Mouse (Mus musculus) c-Kit-positive CD71-positive TER-119-positive erythroid progenitor cells, embryonic 14.5 days (primary cell): ENCODE results near the gene Tsr3.

Source experiments
- DNase-seq: peaks from one replicate; pipeline ENCODE4 v3.0.0-alpha.2; 2013; ENCODE audit warnings: low spot score

Tsr3 gene

DNA sequence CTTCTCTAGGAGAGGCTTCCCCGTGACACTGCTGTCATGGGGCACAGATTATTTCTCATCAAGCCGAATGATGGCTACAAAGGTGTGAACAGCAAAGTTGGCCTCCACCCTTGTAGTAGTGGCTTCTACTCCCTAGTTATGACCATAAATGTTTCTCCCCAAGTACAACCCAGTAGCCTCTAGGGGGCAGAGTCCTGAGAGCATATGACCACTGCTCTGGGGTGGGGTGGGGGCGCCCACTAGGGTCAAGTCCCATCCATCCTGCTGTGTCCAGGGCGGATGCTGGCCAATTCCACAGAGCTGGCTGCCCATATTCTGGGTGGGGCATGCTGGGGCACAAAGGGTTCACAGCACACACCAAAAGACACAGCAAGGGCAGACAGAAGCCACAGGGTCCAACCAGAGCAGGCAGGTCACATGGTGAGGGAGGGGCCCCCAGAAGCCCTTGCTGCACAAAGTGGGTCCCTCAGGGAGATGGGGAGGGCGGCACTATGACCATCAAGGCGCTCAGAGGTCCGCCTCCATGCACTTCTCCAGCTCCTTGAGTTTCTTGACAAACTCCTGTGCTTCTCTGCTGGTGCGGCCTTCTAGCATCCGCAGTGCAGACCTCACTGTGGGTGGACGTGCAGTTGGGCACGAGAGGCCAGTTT lies 3.3 kb downstream of the Tsr3 start:
- DNase-seq, result no peak

- DNase-seq, result no peak
Measured at GRCm38 (mm10) chr17:25244239-25244638, 4.3 kb downstream of the Tsr3 start.

- no peak for DNase-seq
Measured at GRCm38 (mm10) chr17:25248033-25248750, 8.2 kb downstream of the Tsr3 start.

DNA sequence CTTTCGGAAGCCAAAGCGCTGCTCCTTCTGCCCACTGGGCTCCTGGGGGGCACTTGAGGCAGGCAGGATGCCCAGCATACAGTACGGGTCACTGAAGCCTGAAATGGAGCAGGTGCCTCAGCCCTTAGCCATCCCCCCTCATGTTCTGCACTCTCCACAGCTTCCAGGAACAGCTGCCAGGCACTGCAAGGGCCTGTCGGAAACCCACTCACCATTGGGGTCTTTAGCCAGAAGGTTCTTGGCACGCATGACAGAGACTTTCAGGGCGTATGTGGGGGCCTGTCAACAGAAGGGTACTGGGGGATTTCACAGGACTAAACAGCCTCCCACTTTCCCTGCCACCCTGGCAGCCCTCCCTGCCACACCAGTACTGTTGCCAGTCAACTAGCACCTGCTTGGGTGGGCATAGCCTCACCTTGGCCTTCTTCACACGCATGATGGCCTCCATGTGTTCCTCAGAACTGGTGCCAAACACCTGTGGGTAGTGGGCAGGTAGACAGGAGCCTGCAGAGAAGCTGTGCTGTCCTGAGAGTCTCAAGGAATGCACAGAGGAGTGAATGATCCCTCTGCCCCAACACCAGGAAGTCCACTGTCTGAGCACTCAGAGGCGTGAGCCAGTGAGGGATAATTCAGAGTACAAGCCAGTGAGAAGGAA lies 10.3 kb downstream of the Tsr3 start:
- DNase-seq, result no peak

GRCm38 (mm10) chr17:25252643-25253042 lies 12.7 kb downstream of the Tsr3 start:
- DNase-seq, result no peak

DNA sequence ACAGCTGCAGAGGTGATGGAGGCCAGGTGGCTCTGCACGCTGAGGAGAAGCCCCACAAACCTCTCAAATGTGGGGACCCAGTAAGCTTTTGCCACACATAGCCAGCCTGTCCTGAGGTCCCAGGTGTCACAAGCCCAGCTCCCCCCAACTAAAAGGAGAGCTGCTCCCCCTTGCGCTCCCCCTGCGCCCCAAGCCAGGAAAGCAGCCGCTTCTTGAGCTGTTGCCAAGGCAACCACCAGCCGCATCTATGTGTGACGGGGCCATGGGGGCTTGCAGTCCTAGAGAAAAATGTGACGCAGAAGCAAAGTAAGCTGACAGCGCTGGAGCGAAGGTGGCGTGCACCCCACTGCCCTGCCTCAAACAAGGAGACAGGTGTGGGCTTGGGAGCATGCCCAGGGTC lies 13.8 kb downstream of the Tsr3 start:
- no peak for DNase-seq

DNA sequence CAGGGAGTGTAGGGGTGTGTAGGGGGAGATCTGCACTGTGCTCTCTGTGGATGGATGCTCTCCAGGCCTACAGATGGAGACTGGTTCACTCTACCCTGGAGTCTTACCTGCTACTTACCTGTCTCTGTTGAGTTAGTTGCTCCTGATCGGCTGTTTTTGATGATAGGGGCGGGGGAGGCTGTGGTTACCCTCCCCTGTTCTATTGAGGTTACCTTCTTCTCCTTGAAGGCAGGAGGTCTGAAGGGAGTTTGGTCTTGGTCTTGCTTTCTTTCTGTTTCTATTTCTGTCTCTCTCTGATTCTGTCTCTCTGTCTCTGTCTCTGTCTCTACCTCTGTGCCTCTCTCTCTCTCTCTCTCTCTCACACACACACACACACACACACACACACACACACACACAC lies 15.1 kb downstream of the Tsr3 start:
- DNase-seq, result no peak

GRCm38 (mm10) chr17:25256140-25256754 lies 16.3 kb downstream of the Tsr3 start, which contains the start of gene Baiap3:
Baiap3 (minus strand) TSS chr17:25256364.
- no peak for DNase-seq

DNA sequence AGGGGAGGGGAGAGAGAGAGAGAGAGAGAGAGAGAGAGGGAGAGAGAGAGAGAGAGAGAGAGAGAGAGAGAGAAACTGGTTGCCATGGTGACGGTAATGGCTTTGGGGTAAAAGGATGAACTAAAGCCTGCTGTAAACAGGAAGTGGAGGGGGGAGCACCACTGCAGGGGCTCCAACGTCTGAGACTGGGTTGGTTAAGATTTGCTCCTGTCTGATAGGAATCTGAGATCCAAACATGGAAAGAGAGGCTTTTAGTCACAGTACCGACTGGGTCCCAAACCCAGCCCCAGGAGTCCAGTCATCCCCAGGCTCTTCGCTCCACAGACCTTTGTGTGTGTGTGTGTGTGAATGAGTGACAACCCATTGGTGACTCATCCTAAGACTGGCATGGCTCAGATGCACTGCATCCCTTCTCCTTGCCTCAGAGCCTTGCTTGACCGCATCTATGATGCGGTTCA lies 17.9 kb downstream of the Tsr3 start:
- DNase-seq, result no peak

DNA sequence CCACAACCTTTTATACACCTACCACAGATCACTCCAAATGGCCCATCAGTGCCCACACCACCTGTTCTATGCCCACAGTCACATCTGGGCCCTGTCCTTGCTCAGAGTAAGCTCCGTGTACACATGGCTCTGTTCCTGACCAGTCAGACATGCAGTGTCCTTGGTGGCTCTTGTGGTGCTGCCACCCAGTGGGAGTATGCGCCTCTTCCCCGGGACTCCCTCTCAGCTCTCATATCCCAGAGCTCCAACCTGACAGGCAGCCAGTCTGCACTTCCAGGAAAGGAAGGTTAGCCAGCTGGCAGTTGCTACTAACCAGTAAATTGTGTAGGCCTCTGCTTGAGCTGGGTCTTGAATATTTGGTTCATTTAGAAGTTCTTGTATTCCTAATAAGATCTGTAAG lies 24.5 kb downstream of the Tsr3 start:
- DNase-seq, result no peak

DNA sequence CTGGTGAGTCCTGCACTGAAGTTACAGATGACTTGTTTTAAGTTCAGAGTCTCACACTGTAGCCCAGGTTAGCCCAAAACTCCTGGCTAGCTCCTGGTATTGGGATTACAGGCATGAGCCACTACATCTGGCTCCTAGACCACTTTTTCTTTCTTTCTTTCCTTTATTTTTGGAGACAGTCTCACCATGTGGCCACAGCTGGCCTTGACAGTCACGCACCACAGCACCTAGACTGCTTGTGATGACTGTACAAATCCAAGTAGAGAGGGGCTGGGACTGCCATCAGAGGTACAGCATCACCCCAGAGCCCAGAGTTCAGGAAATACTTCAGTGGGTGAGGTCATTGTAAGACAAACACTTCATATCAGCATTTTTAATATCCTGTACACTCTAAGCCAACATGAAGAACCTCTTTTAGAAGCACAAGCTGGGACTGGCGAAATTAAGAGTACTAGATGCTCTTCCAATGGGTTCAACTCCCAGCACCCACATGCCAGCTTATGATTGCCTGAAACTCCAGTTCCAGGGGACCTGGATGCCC lies 30.9 kb downstream of the Tsr3 start:
- no peak for DNase-seq

- DNase-seq, result peak; percentile 64
Measured at GRCm38 (mm10) chr17:25272326-25272725, 32.4 kb downstream of the Tsr3 start.

DNA sequence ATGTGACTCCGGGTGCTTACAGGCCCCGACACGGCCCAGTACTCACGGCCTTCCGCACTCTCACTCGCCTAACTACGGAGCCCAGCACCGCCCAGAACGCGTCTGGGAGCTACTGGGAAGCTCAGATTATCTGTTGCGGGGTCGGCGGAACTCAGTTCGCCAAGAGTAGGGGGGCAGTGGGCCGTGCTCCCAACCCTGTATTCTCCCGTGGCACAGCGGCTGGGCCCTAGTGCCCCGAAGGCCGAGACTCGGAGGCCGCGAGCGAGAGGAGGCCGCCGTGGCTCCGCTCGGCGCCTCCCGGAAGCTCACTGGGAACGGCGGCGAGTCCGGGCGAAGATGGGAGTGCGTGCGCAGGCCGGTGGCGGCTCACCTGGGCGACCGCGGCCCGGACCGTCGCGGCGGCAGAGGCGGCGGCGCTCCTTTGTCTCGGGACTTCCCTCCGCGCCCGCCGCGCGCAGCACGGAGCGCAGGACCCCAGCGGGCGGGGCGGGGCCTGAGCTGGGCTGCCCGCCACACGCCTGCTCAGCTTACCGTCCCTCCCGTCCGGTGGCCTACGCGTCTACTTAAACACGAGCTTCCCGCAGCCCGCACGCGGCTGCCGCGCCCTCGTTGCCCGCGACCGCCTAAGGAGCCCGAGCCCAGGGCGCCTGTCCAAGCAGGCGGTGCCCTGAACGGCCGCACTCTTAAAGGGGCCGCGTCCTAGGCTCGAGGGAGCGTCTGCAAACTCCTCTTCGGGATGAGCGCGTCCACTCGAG lies 33.2 kb downstream of the Tsr3 start:
- DNase-seq, result peak; percentile 42

DNA sequence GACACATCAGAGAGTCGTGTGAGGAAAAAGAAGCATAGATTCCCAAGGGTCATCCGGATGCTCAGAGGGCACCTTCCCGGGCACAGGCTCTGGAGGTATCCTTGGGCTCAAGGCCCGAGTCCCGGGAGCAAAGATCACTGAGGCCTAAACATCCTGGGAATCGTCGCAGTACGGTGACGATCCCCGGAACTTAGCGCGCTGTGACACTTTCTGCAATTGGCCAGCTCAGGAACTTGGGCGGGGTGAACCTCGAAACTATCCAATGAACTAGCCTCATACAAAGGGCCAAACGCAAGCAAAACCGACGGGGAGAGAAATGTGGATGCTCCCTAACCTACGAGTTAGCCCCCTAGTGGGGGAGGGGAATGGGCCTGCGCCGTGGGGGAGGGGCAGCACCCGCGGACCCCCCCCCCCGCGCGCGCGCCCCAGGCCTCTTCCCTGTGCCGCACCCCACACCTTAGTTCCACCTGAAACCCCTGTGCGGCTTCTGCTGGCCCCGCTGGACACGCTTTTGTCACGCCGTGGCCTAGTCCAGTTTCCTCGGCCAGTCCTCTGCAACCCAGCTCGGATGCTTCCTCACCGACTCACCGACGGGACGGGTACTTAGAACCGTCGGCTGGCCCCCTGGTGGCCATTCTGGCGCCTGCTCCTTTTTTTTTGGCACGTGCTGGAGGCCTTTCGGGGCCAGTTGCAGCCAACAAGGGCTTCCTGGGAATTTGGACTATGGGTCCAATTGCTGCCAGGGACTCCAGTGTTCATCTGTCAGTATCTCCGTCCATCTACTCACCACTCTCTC lies 33.9 kb downstream of the Tsr3 start:
- peak; percentile 99 for DNase-seq

DNA sequence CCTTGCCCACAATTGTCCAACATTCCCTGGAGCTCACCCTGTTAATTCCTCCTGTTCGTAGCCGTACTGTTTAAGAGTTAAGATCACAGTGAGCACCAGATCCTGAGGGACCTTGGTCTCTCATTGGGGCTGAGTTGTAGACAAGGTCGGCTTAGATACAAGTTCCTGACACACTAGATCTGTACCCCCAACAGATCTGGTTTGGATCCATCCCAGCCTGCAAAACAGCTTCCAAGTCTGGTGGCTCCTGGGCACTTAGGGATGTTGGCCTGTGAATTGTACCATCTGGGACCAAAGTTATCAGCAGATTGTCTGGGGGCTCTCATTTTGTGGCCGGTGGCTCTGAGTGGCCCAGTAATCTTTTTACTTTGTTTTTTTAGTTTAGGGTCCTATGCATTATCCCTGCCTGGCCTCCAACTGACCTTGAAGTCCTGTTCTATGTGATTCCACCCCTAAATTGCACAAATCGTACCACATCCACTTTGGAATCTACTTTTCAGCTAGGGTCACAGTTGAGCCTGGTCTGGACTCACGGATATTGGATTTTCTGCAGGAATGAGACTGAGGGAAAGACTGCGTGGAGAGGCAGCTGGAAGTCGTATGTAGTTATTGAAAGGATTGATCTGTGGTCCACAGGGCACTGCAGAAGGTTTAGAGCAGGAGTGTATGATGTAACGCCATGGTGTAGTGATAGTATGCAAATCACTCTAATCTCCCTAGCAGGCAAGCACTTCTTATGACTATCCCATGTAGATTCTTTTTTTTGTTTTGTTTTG lies 34.8 kb downstream of the Tsr3 start, which contains the start of gene Ube2i:
TSS of gene Ube2i (minus strand) at position 52 of the 776 bp plus-strand sequence.
- DNase-seq, result no peak

GRCm38 (mm10) chr17:25275833-25276232 lies 35.9 kb downstream of the Tsr3 start:
- no peak for DNase-seq

- peak; percentile 66 for DNase-seq
Measured at GRCm38 (mm10) chr17:25282133-25282532, 42.2 kb downstream of the Tsr3 start.

DNA sequence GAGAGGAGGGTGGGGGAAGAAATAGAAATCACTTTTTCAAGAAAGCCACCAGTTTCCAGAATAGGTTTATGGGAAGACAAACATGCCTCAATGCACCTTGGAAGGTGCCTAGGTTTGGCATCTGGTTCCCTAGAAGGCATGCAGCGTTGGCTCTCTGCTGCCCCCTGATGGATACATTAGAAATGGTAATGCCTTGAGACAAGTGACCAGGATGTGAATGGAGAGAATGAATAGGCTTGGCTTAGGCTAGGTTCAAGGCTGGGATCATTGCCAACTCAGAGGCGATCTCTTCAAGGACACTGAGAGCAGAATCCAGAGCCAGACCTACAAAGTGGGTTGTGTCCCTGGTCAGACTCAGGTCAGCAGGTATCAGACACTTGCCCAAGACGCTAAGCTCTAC lies 45.1 kb downstream of the Tsr3 start:
- peak; percentile 76 for DNase-seq

- no peak for DNase-seq
Measured at GRCm38 (mm10) chr17:25288842-25289241, 48.9 kb downstream of the Tsr3 start.

GRCm38 (mm10) chr17:25290411-25290810 lies 50.4 kb downstream of the Tsr3 start:
- DNase-seq, result no peak
